Mouse (Mus musculus) thymus, postnatal 10 days (tissue): Measurements from ENCODE around the gene Cby3.

Experiments used
- DNase-seq, 2 experiments: peaks; one replicate each; pipeline ENCODE4 v3.0.0; 2021; ENCODE audit warnings: low spot score in 2 of 2

Cby3 gene

GRCm38 (mm10) chr11:50389011-50389410 is 34.7 kb downstream of the Cby3 start:
- no peak for DNase-seq

GRCm38 (mm10) chr11:50389616-50390015 is 35.4 kb downstream of the Cby3 start:
- DNase-seq, result no peak

GRCm38 (mm10) chr11:50391272-50391960 is 37.2 kb downstream of the Cby3 start:
- DNase-seq, result no peak

GRCm38 (mm10) chr11:50393306-50393705 is 39.0 kb downstream of the Cby3 start:
- no peak for DNase-seq

GRCm38 (mm10) chr11:50394731-50395130 is 40.5 kb downstream of the Cby3 start:
- no peak for DNase-seq

- no peak for DNase-seq
Observed at GRCm38 (mm10) chr11:50396766-50397307, 42.6 kb downstream of the Cby3 start.

- no peak for DNase-seq
Observed at GRCm38 (mm10) chr11:50397316-50397715, 43.1 kb downstream of the Cby3 start.

- DNase-seq, result no peak
Observed at GRCm38 (mm10) chr11:50398803-50399202, 44.5 kb downstream of the Cby3 start.

- no peak for DNase-seq
Observed at GRCm38 (mm10) chr11:50402481-50402880, 48.2 kb downstream of the Cby3 start.

- no peak for DNase-seq
Observed at GRCm38 (mm10) chr11:50403367-50404014, 49.2 kb downstream of the Cby3 start.

- no peak for DNase-seq
Observed at GRCm38 (mm10) chr11:50407235-50407634, 53.0 kb downstream of the Cby3 start.
